Mouse (Mus musculus) ZHBTc4 (cell line): ENCODE measurements at regions not wholly inside any gene's neighbourhood (a gene's known extent, or its start where the extent isn't known, plus 50 kb on each side); places are given as distances from the start of the nearest gene placed in this dataset.

Source experiments
- DNase-seq: peaks from one replicate; pipeline ENCODE4 v3.0.0-alpha.2; 2011; ENCODE audit warnings: low read depth, low spot score

GRCm38 (mm10) chr17:83133201-83133600 lies 81.9 kb upstream of the Pkdcc start:
- DNase-seq, result no peak

GRCm38 (mm10) chr17:83135441-83136120 lies 79.5 kb upstream of the Pkdcc start:
- no peak for DNase-seq

GRCm38 (mm10) chr17:83136267-83136666 lies 78.8 kb upstream of the Pkdcc start:
- no peak for DNase-seq

- no peak for DNase-seq
Measured at GRCm38 (mm10) chr17:83137720-83138119, 77.4 kb upstream of the Pkdcc start.

- no peak for DNase-seq
Measured at GRCm38 (mm10) chr17:83138493-83139417, 76.3 kb upstream of the Pkdcc start.

- no peak for DNase-seq
Measured at GRCm38 (mm10) chr17:83148371-83148929, 66.6 kb upstream of the Pkdcc start.

DNA sequence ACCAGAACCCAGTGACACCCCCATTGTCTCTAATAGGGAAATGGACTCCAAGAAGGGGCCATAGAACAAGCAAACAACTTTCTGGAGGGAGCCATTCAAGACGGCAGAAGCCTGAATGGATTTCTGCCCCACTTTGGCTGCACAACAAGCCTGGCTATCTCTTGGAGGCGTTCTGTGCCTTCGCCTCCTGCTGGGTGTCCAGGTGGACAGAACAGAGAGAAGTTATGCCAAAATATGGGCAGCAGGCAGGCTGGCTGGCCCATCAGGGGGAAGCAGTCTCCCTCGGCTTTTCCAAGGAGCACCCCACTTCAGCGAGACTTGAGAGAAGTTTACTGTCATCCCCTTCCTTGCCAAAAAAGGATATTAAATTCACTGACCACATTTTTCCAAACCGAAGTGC lies 65.8 kb upstream of the Pkdcc start:
- DNase-seq, result no peak

DNA sequence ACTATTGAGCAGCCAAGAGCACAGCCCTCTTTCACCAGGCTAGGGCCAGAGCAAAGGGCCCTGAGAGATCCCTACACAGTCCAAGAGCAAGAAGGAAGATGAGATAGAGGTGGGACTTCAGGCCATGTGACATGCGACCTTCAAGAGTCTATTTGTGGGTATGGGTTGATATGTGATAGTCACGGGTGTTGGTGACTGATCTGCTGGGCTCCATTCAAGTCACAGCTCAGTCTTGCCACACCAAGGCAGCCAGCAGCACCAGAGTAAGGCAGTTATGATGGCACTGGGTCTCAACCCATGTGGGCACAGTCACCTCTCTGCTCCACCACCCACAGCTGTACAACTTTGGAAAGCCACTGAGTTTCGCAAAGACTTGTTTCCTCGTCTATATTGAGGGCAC lies 60.0 kb upstream of the Pkdcc start:
- DNase-seq, result no peak

DNA sequence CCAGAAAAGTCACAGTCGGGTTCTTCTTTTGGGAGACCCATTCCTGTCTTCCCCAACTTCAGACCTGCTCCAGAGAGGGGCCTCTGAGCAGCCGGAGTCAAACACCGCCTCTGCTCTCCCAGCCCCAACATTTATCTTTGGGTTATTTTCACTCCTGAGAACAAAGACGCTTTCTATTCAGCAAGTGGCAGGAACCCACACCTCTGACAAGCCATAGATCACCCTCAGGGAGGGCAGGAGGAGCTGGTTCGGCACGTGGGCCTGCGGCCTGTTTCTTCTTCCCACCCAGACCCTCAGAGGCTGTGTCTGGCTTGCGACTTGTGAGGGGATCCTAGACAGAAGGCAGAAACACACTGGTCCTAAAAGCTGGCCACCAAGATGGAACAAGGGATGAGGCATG lies 58.4 kb upstream of the Pkdcc start:
- no peak for DNase-seq

- DNase-seq, result no peak
Measured at GRCm38 (mm10) chr17:83158053-83158452, 57.0 kb upstream of the Pkdcc start.

DNA sequence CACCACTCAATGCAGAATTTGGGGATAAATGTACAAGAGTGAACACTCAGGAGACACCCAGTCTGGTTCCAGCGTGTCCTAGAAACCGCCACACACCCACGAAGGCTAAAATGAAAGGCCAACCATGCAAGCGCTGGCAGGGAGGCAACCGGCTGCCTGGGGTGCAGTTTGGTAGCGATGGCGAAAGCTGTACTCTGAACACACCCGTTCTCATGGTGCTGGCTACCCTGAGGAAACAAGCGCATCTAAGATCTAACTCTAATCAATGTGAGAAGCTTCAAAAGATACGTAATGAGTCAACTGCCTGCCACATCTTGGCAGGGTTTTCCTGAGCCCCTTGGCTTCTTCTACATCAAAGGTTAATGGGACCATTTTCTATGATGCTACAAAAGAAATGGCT lies 56.4 kb upstream of the Pkdcc start:
- DNase-seq, result no peak

DNA sequence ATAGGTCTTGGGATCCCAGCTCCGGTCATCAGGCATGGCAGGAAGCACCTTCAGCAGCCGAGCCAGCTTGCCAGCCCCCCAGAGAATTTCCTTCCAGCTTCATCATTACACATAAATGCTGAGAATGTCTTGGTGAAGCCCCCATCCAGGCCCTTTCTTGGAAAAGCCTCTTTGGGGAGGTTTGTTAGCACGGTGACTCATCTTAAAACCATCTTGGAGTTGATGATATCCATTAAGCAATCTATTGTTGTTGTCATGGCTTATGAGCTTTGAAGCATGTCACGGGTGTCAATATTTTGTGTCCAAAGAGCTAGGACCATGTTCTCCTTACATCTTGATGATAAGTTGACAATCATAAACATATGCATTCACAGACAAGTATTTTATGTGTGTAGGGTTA lies 55.5 kb upstream of the Pkdcc start:
- no peak for DNase-seq

DNA sequence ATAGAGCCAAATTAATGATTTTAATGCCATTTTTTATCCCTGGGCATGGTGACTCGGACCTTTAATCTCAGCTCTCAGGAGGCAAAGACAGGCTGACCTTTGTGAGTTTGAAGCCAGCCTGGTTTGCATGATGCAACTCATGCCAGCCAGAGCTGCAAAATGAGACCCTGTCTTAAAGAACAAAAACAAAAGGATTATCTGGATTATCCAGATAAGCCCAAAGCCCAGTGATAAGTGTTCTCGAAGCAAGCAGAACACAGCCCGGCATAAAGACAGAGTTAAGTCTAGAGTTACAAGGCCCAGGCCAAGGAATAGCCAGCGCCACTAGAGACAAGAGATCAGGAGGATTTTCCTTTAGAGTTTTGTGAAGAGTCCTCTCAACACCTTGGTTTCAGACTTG lies 54.8 kb upstream of the Pkdcc start:
- no peak for DNase-seq

DNA sequence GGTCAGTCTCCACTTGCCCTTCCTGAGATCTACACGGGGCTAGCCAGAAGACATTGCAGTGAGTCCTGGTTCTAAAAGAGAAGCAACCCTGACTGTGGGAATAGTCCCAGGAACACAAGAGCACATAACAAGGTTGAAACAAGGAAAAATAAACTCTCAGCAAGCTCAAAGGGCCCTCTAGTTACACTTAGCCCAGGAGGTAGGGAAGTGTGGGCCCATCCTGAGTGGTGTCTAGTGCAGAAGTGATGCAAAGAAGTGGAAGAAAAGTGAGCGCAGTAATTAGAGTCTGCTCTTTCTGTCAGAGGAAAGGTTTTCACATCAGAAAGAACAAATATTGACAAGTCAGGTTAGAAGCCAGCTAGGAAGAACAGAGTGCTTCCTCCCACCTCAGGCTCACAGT lies 53.4 kb upstream of the Pkdcc start:
- DNase-seq, result no peak

GRCm38 (mm10) chr17:83163952-83164560 lies 51.0 kb upstream of the Pkdcc start:
- DNase-seq, result no peak

GRCm38 (mm10) chr17:83164728-83165127 lies 50.4 kb upstream of the Pkdcc start:
- DNase-seq, result no peak

DNA sequence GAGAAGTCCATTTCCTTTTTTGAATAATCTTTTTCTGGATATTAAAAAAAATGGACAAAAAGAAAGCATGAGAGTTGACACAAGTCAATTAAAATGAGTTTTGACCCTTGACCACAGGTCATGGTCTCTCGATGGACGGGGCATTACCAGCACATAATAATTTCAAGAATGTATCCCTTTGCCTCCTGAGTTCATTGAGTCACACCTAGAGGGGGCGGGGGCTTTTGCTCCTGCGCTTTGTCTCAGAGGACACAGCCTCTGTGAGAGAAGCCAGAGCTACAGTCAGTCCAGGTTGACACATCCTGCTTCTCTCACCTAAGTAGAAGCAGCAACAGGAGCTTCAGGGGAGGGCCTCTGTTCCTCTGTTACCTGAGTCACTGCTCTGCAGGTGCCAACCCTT lies 50.0 kb upstream of the Pkdcc start:
- DNase-seq, result no peak
